Mouse (Mus musculus) lung, embryonic 15.5 days (tissue): ENCODE measurements at regions not wholly inside any gene's neighbourhood (a gene's known extent, or its start where the extent isn't known, plus 50 kb on each side); places are given as distances from the start of the nearest gene placed in this dataset.

Source experiments
- ATAC-seq: fragments of 200-750 bp; cut with Nextera tagmentation; 2 replicates; pipeline ENCODE4 v1.8.0; 2017; ENCODE audit warnings: moderate number of reproducible peaks, borderline replicate concordance; ENCODE audit not compliant: low FRiP score, low TSS enrichment; ENCODE audit errors: extremely low read depth
- H3K27ac ChIP-seq: fragments of 300-500 bp; sonication (generic); 2 replicates; pipeline ENCODE4 v1.5.1; 2015; ENCODE audit warnings: moderate library complexity, mild to moderate bottlenecking, inconsistent platforms
- H3K27me3 ChIP-seq: fragments of 300-500 bp; sonication (generic); 2 replicates; pipeline ENCODE4 v1.6.1; 2015; ENCODE audit warnings: inconsistent platforms
- H3K36me3 ChIP-seq: fragments of 300-500 bp; sonication (generic); 2 replicates; pipeline ENCODE4 v1.6.1; 2015; ENCODE audit warnings: inconsistent platforms
- H3K4me1 ChIP-seq: fragments of 300-500 bp; sonication (generic); 2 replicates; pipeline ENCODE4 v1.6.1; 2015; ENCODE audit warnings: inconsistent platforms
- H3K4me2 ChIP-seq: fragments of 300-500 bp; sonication (generic); 2 replicates; pipeline ENCODE4 v1.6.1; 2015; ENCODE audit warnings: inconsistent platforms, mild to moderate bottlenecking, moderate library complexity
- H3K4me3 ChIP-seq: fragments of 300-500 bp; sonication (generic); 2 replicates; pipeline ENCODE4 v1.5.1; 2015; ENCODE audit warnings: mild to moderate bottlenecking, inconsistent platforms
- H3K9ac ChIP-seq: fragments of 300-500 bp; sonication (generic); 2 replicates; pipeline ENCODE4 v1.6.1; 2015; ENCODE audit warnings: inconsistent platforms
- H3K9me3 ChIP-seq: fragments of 300-500 bp; sonication (generic); 2 replicates; pipeline ENCODE4 v1.6.1; 2016; ENCODE audit warnings: inconsistent platforms
- WGBS: fragments of 180-500 bp; shearing (Covaris S2); methylation state at CpG from one replicate; pipeline ENCODE4 v1.1.7; 2015; 5-methylcytosine and 5-hydroxymethylcytosine counted together

DNA sequence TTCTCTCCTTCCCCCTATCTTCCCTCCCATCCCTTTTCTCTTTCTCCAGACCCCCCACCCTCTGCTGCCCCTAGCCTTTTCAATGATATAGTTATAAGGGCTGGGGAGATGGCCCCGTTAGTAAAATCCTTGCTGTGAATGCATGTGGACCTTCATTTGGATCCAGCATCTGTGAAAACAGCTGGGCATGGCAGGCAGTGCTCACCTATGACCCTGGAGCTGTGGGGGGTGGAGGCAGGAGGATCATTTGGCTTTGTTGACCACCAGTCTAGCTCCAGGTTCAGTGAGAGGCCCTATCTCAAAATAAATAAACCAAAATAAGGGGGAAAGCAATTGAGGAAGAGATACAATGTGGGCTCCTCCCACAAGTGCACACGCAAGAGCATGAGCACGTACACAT lies 105.3 kb upstream of the S1pr3 start:
- H3K27me3 ChIP-seq = no peaks in the 10 kb centered on the region
- H3K4me3 ChIP-seq = no peak overlapping the region
- no peaks in the 10 kb centered on the region for H3K36me3 ChIP-seq
- peaks cover 5% of the 10 kb centered on the region; the same call in 1 of the 2 replicates for H3K4me1 ChIP-seq
- no peak overlapping the region for H3K9ac ChIP-seq
- no peaks in the 10 kb centered on the region for H3K9me3 ChIP-seq
- no peak overlapping the region for H3K27ac ChIP-seq
- 66% methylated on average over 3 of the region's 3 CpGs for WGBS
- ATAC-seq = no peak
- no peak overlapping the region for H3K4me2 ChIP-seq

DNA sequence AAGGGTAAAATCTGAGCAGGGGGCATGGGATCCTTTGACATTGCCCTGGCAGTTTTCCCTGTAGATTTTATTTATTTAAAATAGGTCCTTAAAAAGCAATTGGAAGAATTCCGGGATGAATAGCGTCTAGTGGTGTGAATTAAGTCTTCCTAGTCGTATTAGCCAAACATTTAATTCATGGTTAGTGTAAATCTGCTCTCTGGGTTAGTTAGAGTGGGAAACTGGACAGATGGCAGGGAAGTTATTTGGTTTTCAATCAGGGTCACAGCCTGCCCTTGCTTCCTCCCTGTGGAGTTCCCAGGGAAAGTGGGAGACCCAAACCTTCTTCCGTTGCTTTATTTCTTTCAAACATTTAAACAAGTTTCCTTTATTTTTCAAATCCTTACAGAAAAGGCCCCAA lies 103.8 kb upstream of the S1pr3 start:
- Histone ChIP-seq H3K4me1 (peaks cover 5% of the 10 kb centered on the region; the same call in 1 of the 2 replicates), H3K4me3 (no peak overlapping the region), H3K9me3 (no peaks in the 10 kb centered on the region), H3K4me2 (no peak overlapping the region), H3K36me3 (no peaks in the 10 kb centered on the region), H3K27me3 (no peaks in the 10 kb centered on the region), H3K9ac (no peak overlapping the region), H3K27ac (peak overlapping the region; percentile 17; the same call in 1 of the 2 replicates)
- no peak for ATAC-seq
- 36% methylated on average over 4 of the region's 4 CpGs for WGBS

DNA sequence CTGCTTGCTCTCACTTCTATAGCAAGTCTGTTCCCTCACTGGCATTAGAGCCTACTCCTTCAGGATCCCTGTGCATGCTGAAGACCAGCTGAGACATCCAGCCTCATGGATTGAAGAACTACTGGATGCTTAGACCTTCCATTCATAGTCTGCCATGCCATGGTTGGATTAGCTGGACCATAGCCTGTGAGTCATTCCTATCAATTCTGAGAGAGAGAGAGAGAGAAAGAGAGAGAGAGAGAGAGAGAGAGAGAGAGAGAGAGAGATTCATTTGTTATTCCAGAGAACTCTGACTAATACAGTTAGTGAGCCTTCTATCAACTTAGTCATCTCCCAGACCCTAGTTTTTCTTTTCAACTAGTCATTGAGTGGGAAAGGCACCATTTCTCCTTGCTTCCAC lies 99.0 kb upstream of the S1pr3 start:
- Histone ChIP-seq H3K9me3 (no peaks in the 10 kb centered on the region), H3K36me3 (no peaks in the 10 kb centered on the region), H3K4me3 (no peak overlapping the region), H3K4me1 (peaks cover 40% of the 10 kb centered on the region), H3K27me3 (no peaks in the 10 kb centered on the region), H3K9ac (no peak overlapping the region), H3K4me2 (no peak overlapping the region), H3K27ac (no peak overlapping the region)
- ATAC-seq = no peak

DNA sequence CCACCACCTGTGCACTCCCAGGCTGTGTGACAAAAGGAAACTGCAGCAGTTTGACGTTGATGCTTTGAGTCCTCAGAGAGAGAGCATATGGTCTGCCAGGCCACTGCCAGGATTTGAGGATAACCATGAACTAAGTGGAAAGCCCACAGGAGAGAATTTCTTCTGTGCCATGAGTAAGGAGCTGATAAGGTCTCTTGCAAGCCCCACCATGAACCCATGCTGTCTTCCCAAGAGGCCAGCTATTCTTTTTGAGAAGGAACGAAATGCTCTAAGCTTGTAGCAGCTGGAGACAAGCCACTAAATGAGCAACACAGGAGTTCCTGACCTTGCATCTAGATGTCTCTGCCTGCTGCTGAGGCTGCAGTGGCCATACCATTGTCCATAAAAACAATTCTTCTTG lies 98.4 kb upstream of the S1pr3 start:
- WGBS = 71% methylated on average over 2 of the region's 2 CpGs
- no peaks in the 10 kb centered on the region for H3K9me3 ChIP-seq
- no peak overlapping the region for H3K4me3 ChIP-seq
- ATAC-seq = no peak
- H3K27ac ChIP-seq = no peak overlapping the region
- H3K4me1 ChIP-seq = peaks cover 44% of the 10 kb centered on the region
- no peaks in the 10 kb centered on the region for H3K27me3 ChIP-seq
- H3K36me3 ChIP-seq = no peaks in the 10 kb centered on the region
- no peak overlapping the region for H3K4me2 ChIP-seq
- H3K9ac ChIP-seq = no peak overlapping the region

DNA sequence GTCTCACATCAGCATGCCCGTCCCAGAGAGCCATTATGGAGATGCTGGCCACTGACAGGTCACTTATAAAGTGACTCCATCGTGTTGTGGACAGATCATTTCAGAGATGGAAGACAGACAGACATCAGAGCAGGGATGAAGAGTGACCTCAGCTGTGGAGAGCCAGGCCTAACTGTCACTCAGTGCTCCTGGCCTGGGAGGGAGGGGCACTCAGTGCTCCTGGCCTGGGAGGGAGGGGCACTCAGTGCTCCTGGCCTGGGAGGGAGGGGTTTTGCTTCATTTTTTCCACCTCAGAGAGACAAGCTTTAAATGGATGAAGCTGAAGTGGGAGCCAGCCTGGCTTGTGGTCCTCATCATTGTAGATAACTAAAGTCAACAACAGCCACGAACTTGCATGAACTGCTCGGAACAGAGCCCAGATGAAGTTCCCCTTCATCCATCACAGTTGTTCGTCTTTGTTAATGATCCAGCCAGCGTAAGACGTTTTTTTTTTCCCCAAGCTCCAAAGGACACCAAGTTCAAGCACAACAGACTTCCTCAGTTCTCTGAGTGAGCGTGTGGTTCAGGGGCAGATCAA lies 96.7 kb upstream of the S1pr3 start:
- no peak overlapping the region for H3K9ac ChIP-seq
- no peak overlapping the region for H3K4me3 ChIP-seq
- H3K4me2 ChIP-seq = no peak overlapping the region
- H3K4me1 ChIP-seq = peaks cover 55% of the 10 kb centered on the region
- H3K27me3 ChIP-seq = no peaks in the 10 kb centered on the region
- no peaks in the 10 kb centered on the region for H3K9me3 ChIP-seq
- peak; percentile 49 for ATAC-seq
- peak overlapping the region; percentile 91 for H3K27ac ChIP-seq
- WGBS = 15% methylated on average over 8 of the region's 8 CpGs
- no peaks in the 10 kb centered on the region for H3K36me3 ChIP-seq

DNA sequence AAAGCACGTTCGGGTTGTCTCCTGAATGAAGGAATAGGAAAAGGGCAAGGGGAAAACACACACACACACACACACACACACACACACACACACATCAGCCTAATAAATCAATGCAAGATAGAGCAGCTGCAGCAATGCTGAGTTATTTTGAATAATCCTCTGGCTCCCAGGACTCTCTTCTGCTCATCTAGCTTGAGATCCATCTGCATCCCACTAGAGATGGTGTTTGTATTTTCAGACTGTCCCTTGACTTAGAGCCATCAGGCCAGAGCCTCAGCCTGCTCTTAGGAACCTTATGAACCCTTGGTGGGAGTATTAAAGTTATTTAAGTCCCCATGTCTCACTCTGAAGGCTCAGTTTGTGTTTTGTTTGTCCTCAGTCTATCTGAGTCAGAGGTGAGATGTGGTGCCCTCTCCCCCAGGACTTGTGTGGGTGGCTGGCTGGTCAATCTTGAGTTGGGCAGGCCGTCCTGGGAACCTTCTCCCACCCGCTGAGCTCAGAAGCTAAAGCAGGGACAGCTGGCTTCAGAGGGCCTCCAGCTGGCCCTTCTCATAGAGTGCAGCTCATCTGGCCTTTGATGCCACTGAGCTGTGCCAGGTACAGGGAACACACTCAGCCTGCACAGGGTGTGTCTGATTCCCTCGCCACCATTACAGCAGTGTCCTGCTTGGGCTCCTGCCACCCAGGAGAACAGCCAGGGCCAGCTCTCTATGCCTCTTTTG lies 95.1 kb upstream of the S1pr3 start:
- Histone ChIP-seq H3K4me3 (no peak overlapping the region), H3K27ac (peak overlapping the region; percentile 91), H3K27me3 (no peaks in the 10 kb centered on the region), H3K9me3 (no peaks in the 10 kb centered on the region), H3K4me1 (peaks cover 55% of the 10 kb centered on the region), H3K36me3 (no peaks in the 10 kb centered on the region), H3K4me2 (no peak overlapping the region), H3K9ac (no peak overlapping the region)
- peak; percentile 25; the same call in 1 of the 2 replicates for ATAC-seq
- WGBS = 34% methylated on average over 5 of the region's 5 CpGs

DNA sequence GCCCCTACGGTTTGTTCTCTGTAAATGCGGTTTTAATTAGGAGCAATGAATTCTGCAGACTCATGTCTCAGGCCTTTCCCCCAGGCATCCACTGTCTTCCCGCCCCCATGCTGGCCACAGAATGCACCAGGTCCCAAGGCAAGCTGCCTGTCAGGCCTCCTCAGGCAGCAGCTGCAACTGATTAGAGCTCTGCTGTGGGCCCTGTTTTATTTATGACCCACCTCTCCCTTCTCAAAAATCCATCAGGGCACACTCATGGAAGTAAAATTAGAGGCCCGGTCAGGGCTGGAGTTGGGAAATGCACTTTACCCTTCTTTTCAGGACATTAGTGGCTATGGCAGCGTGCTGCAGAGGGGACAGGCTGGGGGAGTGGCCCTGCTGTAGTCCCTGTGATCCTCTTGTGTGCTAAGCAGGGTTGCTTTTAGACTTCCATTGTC lies 93.9 kb upstream of the S1pr3 start:
- H3K4me3 ChIP-seq = no peak overlapping the region
- WGBS = 17% methylated on average over 5 of the region's 5 CpGs

DNA sequence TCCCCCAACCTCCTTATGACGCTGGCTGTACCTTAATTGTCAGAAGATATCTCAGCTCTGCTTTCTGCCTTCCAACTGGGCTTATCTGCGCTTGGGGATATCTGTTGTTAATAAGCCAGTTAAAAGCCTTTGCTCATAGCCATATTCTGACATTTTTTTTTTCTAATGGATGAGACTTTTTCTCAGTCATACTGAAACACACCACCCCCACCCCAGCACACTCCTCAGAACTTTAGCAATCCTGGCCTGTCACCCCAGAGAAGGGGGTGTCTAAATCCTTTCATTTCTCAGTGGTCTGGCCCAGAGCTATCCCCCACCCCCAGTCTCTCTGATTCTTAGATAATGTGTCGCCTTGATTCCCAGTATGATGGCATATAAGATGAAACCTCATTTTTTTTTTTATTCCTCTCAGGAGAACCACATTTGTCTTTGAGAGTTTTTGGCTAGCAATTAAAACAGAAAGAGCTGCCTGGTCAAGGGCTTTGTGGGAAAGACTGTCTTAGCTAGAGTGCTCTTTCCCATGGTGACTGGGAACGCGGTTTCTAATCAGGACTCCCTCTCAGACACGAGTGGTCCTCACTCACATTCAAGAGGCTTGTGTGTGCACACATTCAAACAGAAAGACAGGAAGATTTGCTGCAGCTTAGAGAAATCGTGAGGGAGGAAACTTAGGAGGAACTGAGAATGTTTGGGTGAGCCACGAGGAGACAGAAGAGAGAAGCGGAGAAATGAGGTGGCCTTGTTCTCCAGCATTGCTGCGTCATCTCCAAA lies 93.2 kb upstream of the S1pr3 start:
- no peaks in the 10 kb centered on the region for H3K36me3 ChIP-seq
- 15% methylated on average over 10 of the region's 10 CpGs for WGBS
- no peak overlapping the region for H3K4me2 ChIP-seq
- ATAC-seq = peak; percentile 53
- no peak overlapping the region for H3K4me3 ChIP-seq
- H3K9me3 ChIP-seq = no peaks in the 10 kb centered on the region
- H3K27ac ChIP-seq = peak overlapping the region; percentile 91
- peaks cover 52% of the 10 kb centered on the region for H3K4me1 ChIP-seq
- no peaks in the 10 kb centered on the region for H3K27me3 ChIP-seq
- no peak overlapping the region for H3K9ac ChIP-seq

More for the DNA sequence above, 93.9 kb upstream of the S1pr3 start:
- H3K27me3 ChIP-seq = no peaks in the 10 kb centered on the region
- H3K36me3 ChIP-seq = no peaks in the 10 kb centered on the region
- H3K4me1 ChIP-seq = peaks cover 55% of the 10 kb centered on the region
- no peaks in the 10 kb centered on the region for H3K9me3 ChIP-seq
- H3K27ac ChIP-seq = peak overlapping the region; percentile 91
- peak; percentile 86 for ATAC-seq
- H3K9ac ChIP-seq = no peak overlapping the region
- H3K4me2 ChIP-seq = no peak overlapping the region

DNA sequence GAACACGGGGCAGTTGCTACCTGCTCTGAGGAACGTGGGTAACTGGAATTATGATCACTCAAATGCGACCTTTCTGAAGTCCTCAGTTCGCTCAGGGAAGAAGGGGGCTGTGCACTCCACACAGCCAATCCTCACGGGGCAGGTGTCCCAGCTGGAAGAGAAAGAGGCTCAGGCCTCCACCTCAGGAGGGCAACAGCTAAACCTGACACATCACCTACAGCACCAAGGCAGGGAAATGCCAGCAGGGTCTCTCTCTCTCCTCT lies 92.7 kb upstream of the S1pr3 start:
- Histone ChIP-seq H3K27ac (peak overlapping the region; percentile 91), H3K4me3 (no peak overlapping the region), H3K36me3 (no peaks in the 10 kb centered on the region), H3K9ac (no peak overlapping the region), H3K4me2 (no peak overlapping the region), H3K4me1 (peaks cover 52% of the 10 kb centered on the region), H3K27me3 (no peaks in the 10 kb centered on the region), H3K9me3 (no peaks in the 10 kb centered on the region)
- WGBS = 22% methylated on average over 5 of the region's 5 CpGs
- ATAC-seq = no peak

DNA sequence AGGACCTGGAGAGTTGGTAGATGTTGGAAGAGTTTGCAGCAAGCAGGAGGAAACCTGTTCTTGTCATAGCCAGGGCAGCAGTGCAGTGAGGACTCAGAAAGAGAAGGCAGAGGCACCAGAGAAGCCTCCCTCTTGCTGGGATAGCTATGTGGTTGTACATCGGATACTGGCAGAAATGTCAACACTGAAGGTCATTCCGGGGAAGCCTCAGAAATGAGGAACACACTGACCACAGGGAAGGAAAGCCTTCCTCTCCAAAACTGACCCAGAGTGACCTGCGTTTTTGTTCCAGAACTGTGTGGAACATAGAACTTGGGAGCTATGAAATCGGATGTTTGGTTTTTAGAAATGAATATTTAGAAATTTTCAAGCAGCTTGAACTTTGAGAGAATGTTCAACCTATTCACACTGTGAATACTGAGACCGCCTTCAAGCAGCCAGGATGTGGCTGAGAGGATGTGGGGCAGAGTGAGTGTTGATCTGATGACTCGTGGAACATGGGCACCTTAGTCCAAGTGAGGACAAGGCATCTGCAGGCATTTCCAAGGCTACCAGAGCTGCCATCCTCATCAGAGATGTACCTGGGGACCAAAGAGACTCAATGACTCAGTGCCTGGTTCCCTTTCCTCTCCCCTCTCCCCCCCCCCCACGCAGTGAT lies 85.3 kb upstream of the S1pr3 start:
- Histone ChIP-seq H3K4me1 (peaks cover 17% of the 10 kb centered on the region), H3K9me3 (no peaks in the 10 kb centered on the region), H3K4me3 (no peak overlapping the region), H3K4me2 (no peak overlapping the region), H3K27ac (no peak overlapping the region), H3K36me3 (no peaks in the 10 kb centered on the region), H3K9ac (no peak overlapping the region), H3K27me3 (no peaks in the 10 kb centered on the region)
- ATAC-seq = no peak
- 71% methylated on average over 7 of the region's 7 CpGs for WGBS

DNA sequence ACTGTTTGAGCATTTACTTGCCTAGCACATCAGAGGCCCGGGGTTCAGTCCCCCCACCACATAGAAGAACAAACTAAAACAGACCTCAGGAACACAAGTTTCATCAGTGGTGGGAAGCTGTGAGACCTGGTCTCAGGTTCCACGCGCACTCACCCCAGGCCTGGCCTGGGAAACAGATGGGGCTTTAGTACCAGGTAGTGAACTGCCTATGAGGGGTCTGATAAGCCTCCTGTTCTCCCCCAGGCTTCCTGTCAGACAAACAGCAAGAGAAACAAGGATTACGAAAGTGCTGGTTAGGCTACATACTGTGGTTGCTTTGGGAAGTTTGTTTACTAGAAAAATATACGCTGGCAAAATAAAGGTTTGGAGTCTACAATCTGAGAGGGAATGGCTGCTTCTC lies 83.7 kb upstream of the S1pr3 start:
- peak overlapping the region; percentile 53 for H3K27ac ChIP-seq
- WGBS = 68% methylated on average over 5 of the region's 5 CpGs

DNA sequence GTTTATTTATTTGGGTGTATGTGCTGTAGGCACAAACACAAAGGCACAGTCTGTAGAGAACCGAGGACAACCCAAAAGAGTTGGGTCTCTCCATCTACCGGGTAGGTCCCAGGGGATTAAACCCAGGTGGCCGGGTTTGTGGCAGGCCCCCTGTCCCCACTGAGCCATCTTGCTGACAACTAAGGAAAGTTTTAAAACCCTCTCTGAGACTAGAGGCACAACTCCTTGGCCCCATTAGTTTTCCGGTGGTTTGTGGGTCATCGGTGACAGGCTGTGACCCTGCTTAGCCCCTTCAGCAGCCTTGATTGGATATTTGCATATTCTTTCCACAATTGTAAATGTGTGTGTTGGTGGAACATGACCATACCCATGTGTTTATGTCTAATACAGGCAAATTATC lies 83.1 kb upstream of the S1pr3 start:
- H3K4me2 ChIP-seq = no peak overlapping the region
- 48% methylated on average over 5 of the region's 5 CpGs for WGBS
- peak overlapping the region; percentile 53 for H3K27ac ChIP-seq
- no peaks in the 10 kb centered on the region for H3K36me3 ChIP-seq
- H3K4me1 ChIP-seq = peaks cover 27% of the 10 kb centered on the region
- no peak overlapping the region for H3K9ac ChIP-seq
- no peaks in the 10 kb centered on the region for H3K9me3 ChIP-seq
- ATAC-seq = no peak
- H3K4me3 ChIP-seq = no peak overlapping the region
- H3K27me3 ChIP-seq = no peaks in the 10 kb centered on the region

More for the DNA sequence above, 83.7 kb upstream of the S1pr3 start:
- Histone ChIP-seq H3K4me1 (peaks cover 27% of the 10 kb centered on the region), H3K9me3 (no peaks in the 10 kb centered on the region), H3K36me3 (no peaks in the 10 kb centered on the region), H3K4me3 (no peak overlapping the region), H3K27me3 (no peaks in the 10 kb centered on the region), H3K9ac (no peak overlapping the region), H3K4me2 (no peak overlapping the region)
- no peak for ATAC-seq
